Mouse (Mus musculus): ENCODE measurements at regions not wholly inside any gene's neighbourhood (a gene's known extent, or its start where the extent isn't known, plus 50 kb on each side); places are given as distances from the start of the nearest gene placed in this dataset.

GRCm38 (mm10) chr14:47857731-47858556 lies 209.7 kb downstream of the Ktn1 start:
- DNase-seq (ENCODE audit: low spot score in 2 of 2), result no peak

GRCm38 (mm10) chr14:47862556-47862955 lies 214.3 kb downstream of the Ktn1 start:
- DNase-seq (ENCODE audit: low spot score in 2 of 2), result no peak

GRCm38 (mm10) chr14:47863067-47863466 lies 214.8 kb downstream of the Ktn1 start:
- DNase-seq (ENCODE audit: low spot score in 2 of 2), result no peak

- no peak for DNase-seq (ENCODE audit: low spot score in 2 of 2)
Measured at GRCm38 (mm10) chr14:47863701-47864100, 215.5 kb downstream of the Ktn1 start.

- no peak for DNase-seq (ENCODE audit: low spot score in 2 of 2)
Measured at GRCm38 (mm10) chr14:47867017-47867416, 218.8 kb downstream of the Ktn1 start.

- no peak for DNase-seq (ENCODE audit: low spot score in 2 of 2)
Measured at GRCm38 (mm10) chr14:47868258-47868780, 220.1 kb downstream of the Ktn1 start.

GRCm38 (mm10) chr14:47876585-47876984 lies 228.3 kb downstream of the Ktn1 start:
- DNase-seq (ENCODE audit: low spot score in 2 of 2), result no peak

- DNase-seq (ENCODE audit: low spot score in 2 of 2), result no peak
Measured at GRCm38 (mm10) chr14:47877167-47877566, 228.9 kb downstream of the Ktn1 start.

GRCm38 (mm10) chr14:47877771-47878443 lies 229.7 kb downstream of the Ktn1 start:
- DNase-seq (ENCODE audit: low spot score in 2 of 2), result no peak

GRCm38 (mm10) chr14:47885326-47885725 lies 235.3 kb upstream of the Peli2 start:
- no peak for DNase-seq (ENCODE audit: low spot score in 2 of 2)

- DNase-seq (ENCODE audit: low spot score in 2 of 2), result no peak
Measured at GRCm38 (mm10) chr14:47890251-47891198, 230.1 kb upstream of the Peli2 start.

GRCm38 (mm10) chr14:47896581-47896980 lies 224.0 kb upstream of the Peli2 start:
- DNase-seq (ENCODE audit: low spot score in 2 of 2), result no peak

GRCm38 (mm10) chr14:47897907-47898530 lies 222.6 kb upstream of the Peli2 start:
- no peak for DNase-seq (ENCODE audit: low spot score in 2 of 2)

GRCm38 (mm10) chr14:47898605-47899004 lies 222.0 kb upstream of the Peli2 start:
- no peak for DNase-seq (ENCODE audit: low spot score in 2 of 2)

- no peak for DNase-seq (ENCODE audit: low spot score in 2 of 2)
Measured at GRCm38 (mm10) chr14:47905334-47905733, 215.3 kb upstream of the Peli2 start.

- DNase-seq (ENCODE audit: low spot score in 2 of 2), result no peak
Measured at GRCm38 (mm10) chr14:47909129-47909528, 211.5 kb upstream of the Peli2 start.

- no peak for DNase-seq (ENCODE audit: low spot score in 2 of 2)
Measured at GRCm38 (mm10) chr14:47910741-47911295, 209.8 kb upstream of the Peli2 start.

GRCm38 (mm10) chr14:47911546-47912545 lies 208.8 kb upstream of the Peli2 start:
- DNase-seq (ENCODE audit: low spot score in 2 of 2), result peak; percentile 25 to 40

- no peak for DNase-seq (ENCODE audit: low spot score in 2 of 2)
Measured at GRCm38 (mm10) chr14:47915621-47916020, 205.0 kb upstream of the Peli2 start.
